Mouse (Mus musculus): ENCODE data around the gene Gm38655.
"Not testable (repeated sequence)": the region's sequence is repeated elsewhere in the genome, so short reads cannot be mapped to it uniquely, and the experiment has no call there.

Gm38655 gene

DNA sequence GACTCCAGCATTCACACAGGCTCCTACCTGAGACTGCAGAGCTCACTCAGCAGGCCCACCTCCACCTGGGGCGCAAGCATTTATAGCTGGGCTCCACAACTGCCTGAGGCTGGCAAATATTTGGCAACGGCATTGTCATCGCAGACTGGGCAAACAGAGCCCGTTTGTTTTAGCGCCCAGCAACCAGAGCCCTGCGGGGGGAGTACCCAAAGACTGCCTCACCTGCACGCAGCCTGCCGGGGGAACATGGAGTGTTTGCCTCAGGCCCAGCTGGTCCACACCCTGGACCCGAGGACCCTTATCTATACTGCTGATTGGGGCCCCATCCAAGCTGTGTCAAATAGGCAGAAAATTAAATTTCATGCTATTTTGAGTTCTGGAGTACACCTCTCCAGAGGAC lies at the start of gene Gm38655:
Gm38655 (minus strand) TSS at position 61 of the 400 bp plus-strand sequence.
- no peak for DNase-seq (ENCODE audit: low spot score)

DNA sequence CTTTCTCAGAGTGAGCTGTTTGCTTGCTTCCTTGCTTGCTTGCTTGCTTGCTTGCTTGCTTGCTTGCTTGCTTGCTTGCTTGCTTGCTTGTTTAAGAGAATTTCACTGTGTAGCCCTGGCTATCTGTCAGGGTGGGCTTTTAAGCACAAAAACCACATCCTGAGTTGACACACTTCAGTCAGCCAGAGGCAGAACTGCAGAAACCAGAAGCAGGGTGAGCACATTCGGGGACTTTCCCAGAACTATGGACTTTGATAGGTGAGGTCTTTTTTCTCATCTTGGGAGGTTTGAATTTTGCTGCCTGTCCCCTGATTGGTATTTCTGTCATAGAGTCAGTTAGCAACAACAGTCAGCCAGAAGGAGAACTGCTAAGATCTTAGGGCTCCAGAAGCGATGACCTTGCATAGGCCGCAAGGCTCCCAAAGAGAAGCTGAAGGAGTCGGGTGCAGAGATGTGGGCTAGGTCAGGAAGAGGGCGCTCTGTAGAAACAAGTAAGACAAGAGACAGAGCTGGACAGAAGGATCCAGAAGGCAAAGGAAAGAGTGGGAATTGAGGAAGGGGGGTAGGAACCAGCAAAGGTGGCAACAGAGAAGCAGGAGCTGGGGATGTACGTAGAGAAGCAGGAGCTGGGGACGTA lies 49.4 kb upstream of the Gm38655 start:
- no peak for DNase-seq (ENCODE audit: low spot score)

DNA sequence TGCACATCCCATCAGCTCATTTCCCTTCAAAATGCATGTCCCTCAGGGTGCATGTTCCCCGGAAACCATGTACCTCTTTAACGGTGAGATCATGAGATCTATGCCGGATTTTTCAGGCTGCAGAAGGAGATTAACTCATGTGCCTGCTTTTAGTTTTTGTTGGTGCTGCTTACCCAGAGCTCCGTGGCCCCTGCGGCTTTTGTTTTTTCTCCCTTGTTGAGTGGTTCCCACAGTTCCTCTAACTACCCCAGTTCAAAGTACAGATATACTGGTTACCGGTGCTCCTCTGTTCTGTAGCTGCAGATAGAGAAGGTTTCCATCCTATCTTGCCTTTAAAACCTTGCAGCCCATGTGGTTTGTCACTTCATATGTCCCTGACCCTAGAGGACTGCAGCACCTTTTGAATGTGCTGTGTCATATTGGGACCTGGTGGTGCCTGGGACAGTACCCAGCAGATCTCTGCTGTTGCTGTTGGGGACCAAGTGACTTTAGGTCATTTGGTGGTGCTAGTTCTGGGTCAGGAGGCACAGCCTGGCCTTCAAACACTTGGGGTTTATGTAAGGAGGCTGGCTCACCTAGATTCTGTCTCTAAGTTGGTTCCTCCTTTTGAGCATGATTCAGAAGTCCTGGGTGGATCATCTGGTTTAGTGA lies 47.8 kb upstream of the Gm38655 start:
- DNase-seq (ENCODE audit: low spot score): no peak

- DNase-seq (ENCODE audit: low spot score): not testable (repeated sequence)
These were observed 47.3 kb upstream of the Gm38655 start for GRCm38 (mm10) chr17:25222504-25222940.

- peak; percentile 66 for DNase-seq (ENCODE audit: low spot score)
These were observed 46.7 kb upstream of the Gm38655 start for GRCm38 (mm10) chr17:25221821-25222503.

DNA sequence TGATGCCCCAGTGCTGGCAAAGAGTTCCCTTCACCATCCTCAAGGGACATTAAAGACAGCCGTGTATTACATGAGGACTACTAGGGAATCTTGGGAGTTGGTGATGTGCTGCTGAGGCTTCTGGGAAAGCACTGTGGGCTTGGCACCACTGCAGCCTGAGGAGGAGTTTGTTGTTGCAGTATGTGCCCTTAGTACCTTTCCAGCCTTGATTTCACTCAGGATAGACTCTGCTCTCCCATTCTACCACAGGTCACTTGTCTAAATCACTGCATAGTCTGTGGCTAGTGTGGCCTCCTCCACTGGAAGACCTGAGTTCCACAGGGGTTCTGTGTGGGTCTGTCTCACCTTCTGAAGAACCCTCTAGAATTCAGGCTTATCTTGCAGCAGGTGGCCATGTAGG lies 45.5 kb upstream of the Gm38655 start:
- DNase-seq (ENCODE audit: low spot score): no peak

DNA sequence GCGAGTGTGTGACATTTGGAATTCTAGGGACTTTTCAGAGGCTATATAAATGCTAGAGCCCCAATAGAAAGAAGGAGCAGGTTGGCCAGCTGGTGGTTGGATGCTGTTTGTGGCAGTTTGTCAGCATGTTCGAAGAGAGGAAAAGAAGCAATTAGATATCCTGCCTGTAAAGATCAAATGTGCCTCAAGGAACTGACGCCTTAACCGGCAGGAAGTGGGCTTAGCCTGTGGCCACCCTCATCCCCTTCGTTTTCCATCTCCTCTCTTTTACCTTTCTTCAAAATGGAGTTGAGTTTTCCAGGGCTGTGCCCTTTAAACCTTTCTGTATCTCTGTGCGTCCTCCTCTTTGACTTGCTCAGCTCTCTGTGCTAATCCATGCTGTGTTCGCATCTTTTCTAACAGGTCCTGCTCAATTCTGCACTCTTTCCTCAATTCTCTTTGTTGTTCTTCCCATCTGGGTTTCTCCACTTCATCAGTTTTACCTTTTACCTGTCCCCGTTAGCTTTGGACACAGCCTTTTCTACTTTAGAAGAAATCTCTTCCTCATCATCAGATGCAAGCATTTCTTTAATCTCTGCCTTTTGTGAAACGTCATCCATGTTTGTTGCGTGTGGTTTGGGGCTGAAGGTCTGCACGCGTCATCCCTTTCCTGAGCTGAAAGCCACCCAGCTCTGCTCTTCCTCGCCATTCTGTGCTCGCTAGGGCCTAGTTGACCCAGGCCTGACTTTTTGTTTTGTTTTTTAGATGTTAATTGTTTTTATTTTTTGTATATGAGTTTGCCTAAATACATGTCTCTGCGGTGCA lies 44.4 kb upstream of the Gm38655 start:
- no peak for DNase-seq (ENCODE audit: low spot score)

GRCm38 (mm10) chr17:25218967-25219366 lies 43.7 kb upstream of the Gm38655 start:
- DNase-seq (ENCODE audit: low spot score): no peak

DNA sequence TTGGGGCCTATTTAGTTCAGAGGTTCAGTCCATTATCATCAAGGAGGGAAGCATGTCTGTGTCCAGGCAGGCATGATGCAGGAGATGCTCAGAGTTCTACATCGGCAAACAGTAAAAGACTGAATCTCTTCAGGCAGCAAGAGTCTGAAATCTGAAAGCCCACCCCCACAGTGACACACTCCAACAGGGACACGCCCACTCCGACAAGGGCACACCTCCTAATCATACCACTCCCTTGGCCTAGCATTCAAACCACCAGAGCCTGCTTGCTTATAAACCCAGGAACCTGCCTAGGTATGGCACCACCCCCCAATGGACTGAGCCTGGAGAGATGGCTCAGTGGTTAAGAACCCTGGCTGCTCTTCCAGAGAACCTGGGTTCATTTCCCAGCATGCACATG lies 40.2 kb upstream of the Gm38655 start:
- no peak for DNase-seq (ENCODE audit: low spot score)

DNA sequence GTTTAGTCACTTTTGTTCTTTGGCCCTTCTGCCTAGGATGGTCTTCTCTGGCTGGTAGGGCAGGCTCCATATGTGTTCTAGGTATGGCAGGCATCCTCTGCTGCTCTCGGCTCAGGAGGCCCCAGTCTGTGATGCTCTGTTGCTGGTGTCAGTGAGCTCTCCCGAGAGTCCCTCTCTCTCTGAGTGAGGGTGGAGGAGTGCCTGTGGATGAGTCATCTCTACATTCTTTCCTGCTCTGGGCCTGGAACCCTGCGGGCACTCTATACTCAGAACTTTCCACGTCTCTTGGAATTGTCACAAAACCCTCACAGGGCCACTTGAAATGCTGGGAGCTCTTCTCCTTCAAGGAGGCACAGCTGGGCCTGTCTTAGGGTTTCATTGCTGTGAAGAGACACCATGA lies 36.4 kb upstream of the Gm38655 start:
- DNase-seq (ENCODE audit: low spot score): no peak

DNA sequence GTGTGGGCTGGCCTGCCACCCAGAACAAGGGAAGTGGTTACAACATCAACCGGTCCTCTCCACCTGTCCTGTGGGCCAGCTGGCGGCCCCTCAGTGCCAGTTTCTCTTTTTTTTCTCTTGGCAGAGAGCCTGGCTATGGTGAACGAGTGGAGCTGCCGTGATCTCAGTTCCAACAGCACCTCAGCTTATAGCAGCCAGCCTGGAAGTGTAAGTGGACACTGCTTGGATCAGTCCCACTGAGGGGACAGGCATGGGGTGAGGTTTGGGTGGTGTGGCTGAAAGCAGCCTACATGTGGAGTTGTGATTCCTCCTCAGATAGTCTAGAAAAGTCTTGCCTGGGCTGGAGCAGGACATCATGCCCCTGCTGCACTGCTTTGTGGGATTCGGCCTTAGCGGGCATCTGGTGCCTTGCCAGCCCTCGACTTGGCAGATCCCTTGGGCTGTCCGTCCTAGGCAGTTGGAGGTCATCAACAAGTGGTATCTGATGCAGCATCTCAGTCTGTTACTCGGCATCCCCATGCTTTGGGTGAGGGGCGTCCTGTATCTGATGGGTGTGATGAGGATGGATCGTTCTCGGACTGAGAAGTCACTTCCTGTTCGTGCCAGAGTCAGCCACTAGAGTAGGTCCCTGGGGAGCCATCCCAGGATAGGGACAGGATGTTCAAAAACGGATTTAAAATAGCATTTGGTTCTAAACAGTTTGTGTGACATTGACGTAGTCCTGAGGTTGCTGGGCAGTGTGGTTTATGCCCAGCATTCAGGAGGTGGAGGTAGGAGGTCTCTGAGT lies 35.6 kb upstream of the Gm38655 start:
- DNase-seq (ENCODE audit: low spot score): no peak

- DNase-seq (ENCODE audit: low spot score): no peak
These were observed 34.7 kb upstream of the Gm38655 start for GRCm38 (mm10) chr17:25210006-25210405.

GRCm38 (mm10) chr17:25202401-25202800 lies 27.1 kb upstream of the Gm38655 start:
- DNase-seq (ENCODE audit: low spot score): no peak

DNA sequence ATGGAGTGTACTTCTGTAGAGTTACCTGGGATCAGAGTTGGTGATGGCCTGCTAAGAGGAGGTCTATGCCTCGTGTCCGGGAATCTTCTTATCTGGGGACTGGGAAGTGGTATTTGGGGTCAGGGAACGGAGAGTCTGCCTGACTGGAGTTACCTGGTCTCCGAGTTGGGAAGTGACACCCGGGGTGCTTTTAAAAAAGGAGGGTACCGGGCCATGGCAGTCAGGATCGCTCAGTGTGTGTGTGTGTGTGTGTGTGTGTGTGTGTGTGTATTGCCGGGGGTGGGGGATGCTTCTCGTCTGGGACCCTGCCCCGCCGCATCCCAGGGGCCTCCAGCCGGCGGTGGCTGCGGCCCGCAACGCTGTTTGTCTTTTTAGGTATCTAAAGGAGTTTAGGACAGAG lies 13.8 kb upstream of the Gm38655 start:
- DNase-seq (ENCODE audit: low spot score): no peak

- peak; percentile 82 for DNase-seq (ENCODE audit: low spot score)
These were observed 13.1 kb upstream of the Gm38655 start, which contains the start of gene Unkl for GRCm38 (mm10) chr17:25188150-25189031. TSS of gene Unkl (plus strand) at chr17:25188397.

- DNase-seq (ENCODE audit: low spot score): no peak
These were observed 12.5 kb upstream of the Gm38655 start for GRCm38 (mm10) chr17:25187784-25188149.

DNA sequence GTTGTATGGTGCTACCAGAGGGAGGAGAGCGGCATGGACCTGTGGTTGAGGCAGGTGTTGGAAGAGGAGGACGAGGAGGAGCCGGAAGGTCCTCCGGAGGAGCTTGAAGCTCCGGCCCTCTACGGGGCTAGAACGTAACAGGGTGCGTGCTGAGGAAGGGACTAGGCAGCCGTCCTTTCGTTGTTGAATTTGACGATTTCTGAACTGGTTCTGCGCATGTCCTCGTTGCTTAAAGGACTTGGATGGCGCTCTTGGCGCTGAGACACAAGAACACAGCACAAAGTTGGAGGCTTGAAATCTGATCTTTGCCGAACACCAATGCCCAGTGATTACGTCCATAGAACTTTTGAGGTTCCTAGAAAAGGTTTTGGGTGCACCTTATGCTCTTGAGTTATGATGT lies 9.7 kb upstream of the Gm38655 start:
- no peak for DNase-seq (ENCODE audit: low spot score)

DNA sequence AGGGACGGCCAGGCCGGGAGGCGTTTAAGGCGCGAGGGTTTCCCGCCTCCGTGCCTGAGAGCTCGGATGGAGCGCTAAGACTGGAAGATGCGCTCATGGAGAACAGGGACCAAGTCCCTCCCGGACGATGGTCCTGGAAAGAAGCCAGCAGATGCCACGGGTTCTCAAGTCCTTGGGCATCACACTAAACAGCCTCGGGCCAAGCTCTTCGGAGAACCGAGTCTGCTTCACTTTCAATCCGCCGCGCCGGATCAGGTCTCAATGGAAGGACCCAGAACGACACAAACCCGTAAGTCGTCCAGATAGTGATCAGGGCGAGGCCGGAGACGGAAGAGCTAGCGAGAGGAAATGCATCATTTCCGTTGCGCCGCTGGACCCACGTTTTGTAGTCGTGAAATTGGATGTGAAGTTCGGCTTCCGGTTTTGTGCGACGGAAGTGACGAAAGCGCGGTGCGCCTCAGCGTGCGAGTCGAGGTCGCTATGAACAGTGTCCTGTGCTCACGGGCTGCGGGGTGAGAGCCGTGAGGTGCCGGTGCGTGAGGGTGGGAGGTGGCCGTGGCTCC lies 8.9 kb upstream of the Gm38655 start, which contains the start of gene BC003965:
BC003965 (plus strand) TSS at position 426 of the 563 bp plus-strand sequence.
- DNase-seq (ENCODE audit: low spot score): peak; percentile 96

GRCm38 (mm10) chr17:25183232-25183631 lies 8.0 kb upstream of the Gm38655 start:
- no peak for DNase-seq (ENCODE audit: low spot score)

DNA sequence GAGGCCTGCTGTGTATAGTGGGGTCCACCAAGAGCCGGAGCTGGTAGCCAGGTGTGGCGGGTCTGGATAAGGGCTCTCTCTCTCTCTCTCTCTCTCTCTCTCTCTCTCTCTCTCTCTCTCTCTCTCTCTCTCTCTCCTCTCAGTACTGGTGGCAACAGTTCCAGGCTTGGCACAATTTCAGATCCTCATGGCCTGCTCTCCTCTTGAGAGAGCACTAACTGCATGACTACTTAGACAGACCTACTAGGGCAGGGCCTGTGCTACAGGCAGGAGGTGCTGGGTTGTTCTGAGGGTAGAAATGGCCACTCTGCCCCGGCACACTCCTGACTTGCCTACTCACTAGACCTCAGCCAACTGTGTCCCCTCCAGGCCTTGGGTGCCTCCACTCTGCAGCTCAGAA lies 2.7 kb downstream of the Gm38655 start:
- DNase-seq (ENCODE audit: low spot score): no peak
